Mouse (Mus musculus): ENCODE measurements at regions not wholly inside any gene's neighbourhood (a gene's known extent, or its start where the extent isn't known, plus 50 kb on each side); places are given as distances from the start of the nearest gene placed in this dataset.

DNA sequence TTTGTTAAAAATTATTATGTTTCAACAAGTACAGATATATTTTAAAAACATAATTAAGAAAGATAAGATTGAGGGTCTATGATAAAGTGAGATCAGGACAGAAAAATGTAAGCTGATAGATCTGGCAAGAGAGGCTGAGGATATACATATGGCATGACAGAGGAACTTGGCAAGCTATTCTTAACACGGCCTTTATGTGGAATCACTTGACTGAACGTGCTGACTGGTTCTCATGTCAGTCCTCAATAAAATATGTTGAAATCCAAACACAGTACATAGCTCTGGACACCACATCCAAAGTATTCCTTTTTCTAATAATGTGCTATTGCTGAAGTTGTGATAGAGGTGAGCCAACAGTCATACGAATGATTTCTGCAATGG is 931.5 kb downstream of the A830018L16Rik start:
- H3K9ac ChIP-seq (ENCODE audit: insufficient read depth, low read depth) = no peak overlapping the region
- dilution Hi-C loops (cut with MboI; ENCODE audit: extremely low pct_ligation_motif_present, extremely low pct_unique_long_range_greater_than_20kb, low sequenced_read_pairs) (no loop called here), in situ Hi-C loops (cut with MboI; ENCODE audit: low pct_ligation_motif_present, low pct_unique_long_range_greater_than_20kb, low sequenced_read_pairs) (no loop called here)
- no peaks in the 10 kb centered on the region for H3K4me1 ChIP-seq (ENCODE audit: control insufficient read depth in 1 of 2, insufficient read depth in 2 of 2)
- no peak for TF ChIP-seq CHD1 (IDR thresholded peaks at IDR 0.05; ENCODE audit: low read depth, low read length)
- no peak for TF ChIP-seq POLR2A (IDR thresholded peaks at IDR 0.05; ENCODE audit: low read depth, low read length)
- TF ChIP-seq RCOR1 (conservative IDR thresholded peaks at IDR 0.05; ENCODE audit: low read depth, low read length) = no peak
- TF ChIP-seq MYC (IDR thresholded peaks at IDR 0.05; ENCODE audit: low read depth, low read length) = no peak
- TF ChIP-seq RAD21 (IDR thresholded peaks at IDR 0.05; ENCODE audit: low read depth, low read length) = no peak
- TF ChIP-seq ELF1 (IDR thresholded peaks at IDR 0.05; ENCODE audit: low read depth, low read length) = no peak
- no peak for TF ChIP-seq MEF2A (IDR thresholded peaks at IDR 0.05; ENCODE audit: borderline replicate concordance, low read depth, low read length)
- no peak for TF ChIP-seq KAT2A (IDR thresholded peaks at IDR 0.05; ENCODE audit: insufficient replicate concordance, low read length)
- TF ChIP-seq JUN (IDR thresholded peaks at IDR 0.05; ENCODE audit: insufficient read depth, low read depth, low read length) = no peak
- no peak for TF ChIP-seq CHD2 (IDR thresholded peaks at IDR 0.05; ENCODE audit: low read length)
- no peak for DNase-seq (ENCODE audit: extremely low read depth)
- H3K27ac ChIP-seq (ENCODE audit: insufficient read depth, low read depth) = no peak overlapping the region
- no peaks in the 10 kb centered on the region for H3K9me3 ChIP-seq (replicated peaks; ENCODE audit: low read length)
- H3K4me3 ChIP-seq (replicated peaks in 1 of 3; ENCODE audit: low read depth in 2 of 3, low read length in 2 of 3, poor library complexity in 1 of 3) = no peak overlapping the region
- no peaks in the 10 kb centered on the region for H3K79me2 ChIP-seq (replicated peaks; ENCODE audit: control insufficient read depth, extremely low read depth, insufficient read depth, poor library complexity, severe bottlenecking)
- H3K4me2 ChIP-seq (ENCODE audit: insufficient read depth, low read depth, poor library complexity, severe bottlenecking) = no peak overlapping the region
- H3K36me3 ChIP-seq (replicated peaks in 1 of 2; ENCODE audit: control insufficient read depth in 1 of 2, insufficient read depth in 1 of 2, low read length in 1 of 2) = no peaks in the 10 kb centered on the region
- H3K27me3 ChIP-seq (replicated peaks) = no peaks in the 10 kb centered on the region

DNA sequence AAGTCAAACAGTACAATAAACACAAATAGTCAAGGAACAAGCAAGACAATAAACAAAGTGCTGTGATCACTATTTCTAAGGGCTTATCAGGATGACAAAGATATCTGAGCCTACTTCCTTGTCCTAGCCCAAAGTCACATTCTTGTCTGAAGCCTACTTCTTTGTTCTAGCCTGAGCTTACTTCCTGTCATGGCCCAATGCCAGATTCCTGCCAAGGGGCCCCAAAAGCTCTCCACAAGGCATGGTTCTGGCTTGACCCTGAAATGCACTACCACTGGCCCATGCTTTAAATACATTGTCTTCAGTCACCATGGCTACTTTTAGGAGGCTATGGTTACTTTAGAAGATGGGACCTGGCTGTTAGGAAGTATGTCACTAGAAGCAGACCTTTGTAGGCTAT is 940.6 kb downstream of the A830018L16Rik start:
- Histone ChIP-seq H3K4me3 (replicated peaks in 1 of 3; ENCODE audit: low read depth in 2 of 3, low read length in 2 of 3, poor library complexity in 1 of 3) (no peak overlapping the region), H3K4me1 (ENCODE audit: control insufficient read depth in 1 of 2, insufficient read depth in 2 of 2) (no peaks in the 10 kb centered on the region), H3K9me3 (replicated peaks; ENCODE audit: low read length) (peaks cover 3% of the 10 kb centered on the region), H3K4me2 (ENCODE audit: insufficient read depth, low read depth, poor library complexity, severe bottlenecking) (no peak overlapping the region), H3K27ac (ENCODE audit: insufficient read depth, low read depth) (no peak overlapping the region), H3K79me2 (replicated peaks; ENCODE audit: control insufficient read depth, extremely low read depth, insufficient read depth, poor library complexity, severe bottlenecking) (no peaks in the 10 kb centered on the region), H3K27me3 (replicated peaks) (no peaks in the 10 kb centered on the region), H3K36me3 (replicated peaks in 1 of 2; ENCODE audit: control insufficient read depth in 1 of 2, insufficient read depth in 1 of 2, low read length in 1 of 2) (no peaks in the 10 kb centered on the region), H3K9ac (ENCODE audit: insufficient read depth, low read depth) (no peak overlapping the region)
- in situ Hi-C loops (cut with MboI; ENCODE audit: low pct_ligation_motif_present, low pct_unique_long_range_greater_than_20kb, low sequenced_read_pairs) = no loop called here
- DNase-seq (ENCODE audit: extremely low read depth) = no peak
- dilution Hi-C loops (cut with MboI; ENCODE audit: extremely low pct_ligation_motif_present, extremely low pct_unique_long_range_greater_than_20kb, low sequenced_read_pairs) = no loop called here
- TF ChIP-seq ZNF384 (IDR thresholded peaks at IDR 0.05; ENCODE audit: low read depth, low read length) = no peak
- TF ChIP-seq TBP (conservative IDR thresholded peaks at IDR 0.05; ENCODE audit: low read depth, low read length) = no peak
- no peak for TF ChIP-seq RAD21 (IDR thresholded peaks at IDR 0.05; ENCODE audit: low read depth, low read length)
- TF ChIP-seq MXI1 (IDR thresholded peaks at IDR 0.05; ENCODE audit: low read depth, low read length) = no peak
- no peak for TF ChIP-seq POLR2AphosphoS2 (IDR thresholded peaks at IDR 0.05; ENCODE audit: low read depth, low read length)
- no peak for TF ChIP-seq ETS1 (conservative IDR thresholded peaks at IDR 0.05; ENCODE audit: low read depth, low read length)
- TF ChIP-seq NRF1 (IDR thresholded peaks at IDR 0.05; ENCODE audit: low read depth, low read length) = no peak
- TF ChIP-seq CHD2 (IDR thresholded peaks at IDR 0.05; ENCODE audit: low read length) = no peak
- TF ChIP-seq EP300 (IDR thresholded peaks at IDR 0.05; ENCODE audit: low read length) = no peak
- TF ChIP-seq ZMIZ1 (IDR thresholded peaks at IDR 0.05; ENCODE audit: low read depth, low read length) = no peak
- no peak for TF ChIP-seq IRF4 (IDR thresholded peaks at IDR 0.05; ENCODE audit: low read depth, low read length)
- no peak for TF ChIP-seq NELFE (IDR thresholded peaks at IDR 0.05; ENCODE audit: low read depth, low read length)
- no peak for TF ChIP-seq JUND (conservative IDR thresholded peaks at IDR 0.05; ENCODE audit: low read depth, low read length)
- TF ChIP-seq ELF1 (IDR thresholded peaks at IDR 0.05; ENCODE audit: low read depth, low read length) = no peak
- no peak for TF ChIP-seq MYC (IDR thresholded peaks at IDR 0.05; ENCODE audit: low read depth, low read length)
- no peak for TF ChIP-seq UBTF (IDR thresholded peaks at IDR 0.05; ENCODE audit: low read depth, low read length)
- no peak for TF ChIP-seq E2F4 (IDR thresholded peaks at IDR 0.05; ENCODE audit: insufficient replicate concordance, low read depth, low read length)
- no peak for TF ChIP-seq RCOR1 (conservative IDR thresholded peaks at IDR 0.05; ENCODE audit: low read depth, low read length)
- no peak for TF ChIP-seq PAX5 (IDR thresholded peaks at IDR 0.05; ENCODE audit: low read length)
